Mouse (Mus musculus): ENCODE measurements around the gene Cd38. TPM values are rescaled to one million over a fixed set of nuclear protein-coding genes. Genes with fewer than 3 reads are reported as not detected.
A peak's percentile ranks its signal among the peaks of the same experiment; 100 is the strongest.

The Cd38 gene
- polyA plus RNA-seq, 1 experiment from 2014 or later, result 6.4 TPM

GRCm38 (mm10) chr5:43863642-43864041 lies 4.7 kb upstream of the Cd38 start:
- H3K4me1 ChIP-seq (replicated peaks), result peaks cover 3% of the 10 kb centered on the region; the same call in 1 of the 2 replicates
- H3K4me3 ChIP-seq, result no peak overlapping the region
- H3K27me3 ChIP-seq (ENCODE audit: insufficient read depth, poor library complexity, severe bottlenecking), result peaks cover 13% of the 10 kb centered on the region; the same call in 1 of the 2 replicates
- whole genome bisulfite sequencing, result 87% methylated on average over 6 of the region's 6 CpGs
- no peak for DNase-seq (ENCODE audit: low spot score)
- no peaks in the 10 kb centered on the region for H3K9me3 ChIP-seq
- H3K36me3 ChIP-seq, result no peaks in the 10 kb centered on the region
- H3K27ac ChIP-seq, result no peak overlapping the region

DNA sequence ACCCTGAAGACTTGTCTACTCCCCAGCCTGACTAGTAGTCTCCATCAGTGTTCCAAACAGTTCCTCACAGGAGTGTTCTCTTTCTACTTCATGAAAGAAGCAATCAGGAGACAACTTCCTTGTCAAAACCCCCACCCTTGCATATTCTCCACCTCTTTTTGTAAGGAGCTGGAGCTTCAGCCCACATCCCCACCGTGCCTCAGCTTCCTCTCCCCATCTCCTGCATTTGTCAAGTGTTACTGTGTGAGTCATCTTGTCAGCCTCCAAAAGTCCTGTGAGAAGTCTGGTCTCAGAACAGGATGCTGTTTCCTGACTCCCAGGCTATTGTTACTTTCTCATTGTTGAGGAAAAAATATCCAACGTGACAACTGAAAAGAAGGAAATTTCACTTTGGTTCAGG lies 3.0 kb upstream of the Cd38 start:
- no peaks in the 10 kb centered on the region for H3K9me3 ChIP-seq
- no peak overlapping the region for H3K27ac ChIP-seq
- DNase-seq (ENCODE audit: low spot score), result no peak
- H3K4me1 ChIP-seq (replicated peaks), result peaks cover 12% of the 10 kb centered on the region
- no peaks in the 10 kb centered on the region for H3K36me3 ChIP-seq
- WGBS, result 78% methylated on average over 2 of the region's 2 CpGs
- H3K4me3 ChIP-seq, result no peak overlapping the region
- H3K27me3 ChIP-seq (ENCODE audit: insufficient read depth, poor library complexity, severe bottlenecking), result peaks cover 14% of the 10 kb centered on the region; the same call in 1 of the 2 replicates

DNA sequence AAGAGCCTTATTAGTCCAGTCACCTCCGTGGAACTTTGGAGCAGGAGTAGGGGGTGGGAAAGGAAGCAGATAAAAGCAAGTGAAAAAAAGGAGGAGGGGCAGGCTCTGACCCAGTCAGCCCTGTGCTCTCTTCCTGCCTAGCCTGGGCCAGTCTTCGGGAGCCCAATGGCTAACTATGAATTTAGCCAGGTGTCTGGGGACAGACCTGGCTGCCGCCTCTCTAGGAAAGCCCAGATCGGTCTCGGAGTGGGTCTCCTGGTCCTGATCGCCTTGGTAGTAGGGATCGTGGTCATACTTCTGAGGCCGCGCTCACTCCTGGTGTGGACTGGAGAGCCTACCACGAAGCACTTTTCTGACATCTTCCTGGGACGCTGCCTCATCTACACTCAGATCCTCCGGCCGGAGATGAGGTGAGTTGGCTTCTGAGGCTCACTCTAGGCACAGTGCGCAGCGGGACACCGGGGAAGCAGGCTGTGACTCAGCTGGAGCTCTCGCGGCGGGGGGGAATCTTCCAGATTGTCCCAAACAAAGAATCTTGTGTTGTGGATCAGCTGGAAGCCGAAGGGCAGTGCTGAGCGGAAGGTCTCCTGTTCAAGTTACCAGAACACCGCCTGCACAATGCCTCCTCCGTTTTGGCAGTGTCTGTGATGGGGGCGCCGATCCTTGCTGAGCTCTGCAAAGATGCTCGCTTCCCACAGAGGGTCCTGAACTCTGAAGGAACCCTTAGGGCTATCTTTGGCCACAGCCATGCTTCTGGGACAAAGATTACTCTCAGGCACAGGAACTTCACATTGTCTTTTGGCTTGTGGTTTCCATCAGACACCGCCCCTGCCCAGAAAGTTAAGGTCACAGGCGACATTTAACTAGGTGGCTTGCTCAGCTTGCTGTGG lies 603 bp downstream of the Cd38 start:
- Histone ChIP-seq H3K27me3 (ENCODE audit: insufficient read depth, poor library complexity, severe bottlenecking) (peaks cover 14% of the 10 kb centered on the region; the same call in 1 of the 2 replicates), H3K4me3 (peak overlapping the region; percentile 49), H3K4me1 (replicated peaks) (peaks cover 12% of the 10 kb centered on the region), H3K36me3 (no peaks in the 10 kb centered on the region), H3K27ac (peak overlapping the region; percentile 81), H3K9me3 (no peaks in the 10 kb centered on the region)
- WGBS, result 4% methylated on average over 28 of the region's 28 CpGs
- DNase-seq (ENCODE audit: low spot score), result peak; percentile 56

GRCm38 (mm10) chr5:43871845-43872244 lies 3.5 kb downstream of the Cd38 start:
- 76% methylated on average over 1 of the region's 1 CpGs for WGBS
- Histone ChIP-seq H3K27ac (no peak overlapping the region), H3K36me3 (no peaks in the 10 kb centered on the region), H3K4me3 (no peak overlapping the region), H3K4me1 (replicated peaks) (peaks cover 12% of the 10 kb centered on the region), H3K27me3 (ENCODE audit: insufficient read depth, poor library complexity, severe bottlenecking) (peaks cover 14% of the 10 kb centered on the region; the same call in 1 of the 2 replicates), H3K9me3 (no peaks in the 10 kb centered on the region)
- no peak for DNase-seq (ENCODE audit: low spot score)

- H3K36me3 ChIP-seq, result no peaks in the 10 kb centered on the region
- no peak overlapping the region for H3K4me3 ChIP-seq
- no peaks in the 10 kb centered on the region for H3K9me3 ChIP-seq
- whole genome bisulfite sequencing, result 83% methylated on average over 1 of the region's 1 CpGs
- no peak overlapping the region for H3K27ac ChIP-seq
- H3K4me1 ChIP-seq (replicated peaks), result peaks cover 12% of the 10 kb centered on the region
- peaks cover 11% of the 10 kb centered on the region; the same call in 1 of the 2 replicates for H3K27me3 ChIP-seq (ENCODE audit: insufficient read depth, poor library complexity, severe bottlenecking)
- DNase-seq (ENCODE audit: low spot score), result no peak
Measured at GRCm38 (mm10) chr5:43872652-43873051, 4.3 kb downstream of the Cd38 start.

DNA sequence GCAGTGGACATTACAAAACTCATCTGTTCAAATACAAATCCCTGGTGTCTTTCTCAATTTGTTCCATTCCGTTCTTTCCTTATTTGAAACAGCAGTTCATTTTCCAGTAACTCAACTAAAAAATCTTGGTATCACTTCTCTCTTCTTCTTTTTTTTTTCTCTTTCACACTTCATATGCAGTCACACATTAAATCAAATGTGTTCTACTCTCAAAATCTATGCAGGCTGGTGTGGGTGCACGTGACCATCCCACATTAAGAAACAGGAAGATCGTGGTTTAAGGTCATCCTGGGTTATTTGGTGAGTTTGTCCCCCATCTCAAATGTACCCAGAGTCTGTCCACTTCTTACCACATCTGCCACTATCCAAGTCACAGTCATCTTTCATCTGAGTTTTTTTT lies 13.7 kb downstream of the Cd38 start:
- WGBS, result 90% methylated on average over 3 of the region's 3 CpGs
- H3K4me3 ChIP-seq, result no peak overlapping the region
- H3K36me3 ChIP-seq, result no peaks in the 10 kb centered on the region
- no peak overlapping the region for H3K27ac ChIP-seq
- H3K9me3 ChIP-seq, result no peaks in the 10 kb centered on the region
- peaks cover 8% of the 10 kb centered on the region; the same call in 1 of the 2 replicates for H3K4me1 ChIP-seq (replicated peaks)
- no peak for DNase-seq (ENCODE audit: low spot score)
- no peaks in the 10 kb centered on the region for H3K27me3 ChIP-seq (ENCODE audit: insufficient read depth, poor library complexity, severe bottlenecking)

GRCm38 (mm10) chr5:43885060-43885820 lies 16.9 kb downstream of the Cd38 start:
- Histone ChIP-seq H3K36me3 (no peaks in the 10 kb centered on the region), H3K4me1 (replicated peaks) (peaks cover 8% of the 10 kb centered on the region; the same call in 1 of the 2 replicates), H3K27ac (peak overlapping the region; percentile 19; the same call in 1 of the 2 replicates), H3K9me3 (no peaks in the 10 kb centered on the region), H3K27me3 (ENCODE audit: insufficient read depth, poor library complexity, severe bottlenecking) (no peaks in the 10 kb centered on the region), H3K4me3 (no peak overlapping the region)
- DNase-seq (ENCODE audit: low spot score), result no peak
- WGBS, result 16% methylated on average over 3 of the region's 3 CpGs

DNA sequence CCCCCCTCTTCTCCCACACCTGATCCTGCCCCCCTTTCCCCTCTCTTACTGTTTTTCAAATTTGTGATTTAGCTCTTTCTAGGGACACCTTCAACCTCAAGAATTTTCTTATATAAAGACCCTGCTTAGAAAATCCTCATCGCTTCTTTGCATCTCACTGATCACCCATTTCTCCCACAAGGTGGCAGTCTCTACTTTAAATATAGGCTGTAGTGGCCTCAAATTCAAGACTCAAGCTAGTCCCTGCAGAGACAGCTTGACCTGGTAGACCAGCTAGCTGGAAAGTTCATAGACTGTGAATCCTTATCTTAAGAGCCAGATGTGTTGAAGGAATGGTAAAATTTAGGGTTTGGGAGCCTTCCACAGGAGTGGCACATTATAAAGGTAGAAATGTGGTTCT lies 24.0 kb downstream of the Cd38 start:
- H3K4me1 ChIP-seq (replicated peaks), result no peaks in the 10 kb centered on the region; the same call in 1 of the 2 replicates
- no peak for DNase-seq (ENCODE audit: low spot score)
- H3K27ac ChIP-seq, result no peak overlapping the region
- no peak overlapping the region for H3K4me3 ChIP-seq
- H3K27me3 ChIP-seq (ENCODE audit: insufficient read depth, poor library complexity, severe bottlenecking), result no peaks in the 10 kb centered on the region
- no peaks in the 10 kb centered on the region for H3K9me3 ChIP-seq
- 20% methylated on average over 1 of the region's 1 CpGs for WGBS
- no peaks in the 10 kb centered on the region for H3K36me3 ChIP-seq

DNA sequence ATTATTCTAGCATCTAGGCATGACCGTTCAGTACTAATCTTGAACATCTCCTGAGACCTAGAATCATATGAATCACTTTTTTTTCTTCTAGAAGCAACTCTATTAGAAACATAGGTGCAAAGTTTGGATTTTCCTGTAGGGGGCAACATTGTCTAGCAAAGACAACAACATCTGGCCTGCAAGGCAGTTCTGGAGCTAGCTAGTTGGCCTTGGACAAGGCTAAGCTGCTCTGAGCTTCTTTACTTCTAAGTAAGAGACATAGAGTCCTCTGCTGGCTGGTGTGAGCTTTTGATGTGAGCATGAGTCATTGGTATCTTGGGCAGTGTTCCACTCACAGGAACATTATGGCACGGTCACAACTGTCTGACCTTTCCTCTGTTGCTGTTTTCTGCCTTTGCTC lies 25.8 kb downstream of the Cd38 start:
- WGBS, result 76% methylated on average over 2 of the region's 2 CpGs
- H3K4me3 ChIP-seq, result no peak overlapping the region
- H3K36me3 ChIP-seq, result no peaks in the 10 kb centered on the region
- DNase-seq (ENCODE audit: low spot score), result no peak
- no peaks in the 10 kb centered on the region for H3K27me3 ChIP-seq (ENCODE audit: insufficient read depth, poor library complexity, severe bottlenecking)
- no peaks in the 10 kb centered on the region for H3K9me3 ChIP-seq
- no peak overlapping the region for H3K27ac ChIP-seq
- H3K4me1 ChIP-seq (replicated peaks), result no peaks in the 10 kb centered on the region

DNA sequence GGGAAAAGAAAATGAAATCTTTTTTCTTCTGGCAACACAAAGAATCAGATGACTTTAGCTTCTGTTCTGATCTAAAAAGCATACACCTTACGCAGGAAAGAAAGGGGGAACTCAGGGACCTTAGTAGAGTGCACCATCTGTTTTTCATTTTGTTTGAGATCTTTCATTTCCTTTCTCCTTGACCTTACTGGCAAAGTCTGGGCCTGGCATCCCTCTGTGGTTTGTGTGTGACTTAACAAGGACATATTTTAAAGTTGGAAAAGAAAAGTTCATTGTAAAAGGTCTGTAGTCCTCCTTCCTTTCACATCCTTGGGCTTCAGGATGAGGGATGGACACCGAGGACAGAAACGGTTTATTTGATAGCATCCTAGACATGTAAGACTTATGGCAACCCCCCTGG lies 27.6 kb downstream of the Cd38 start:
- H3K9me3 ChIP-seq, result no peaks in the 10 kb centered on the region
- no peaks in the 10 kb centered on the region for H3K36me3 ChIP-seq
- 76% methylated on average over 3 of the region's 3 CpGs for WGBS
- 0 out of 2 replicates have a peak overlapping the region, but pooled peaks have one; percentile 29 for H3K27ac ChIP-seq
- no peak overlapping the region for H3K4me3 ChIP-seq
- DNase-seq (ENCODE audit: low spot score), result peak; percentile 24
- no peaks in the 10 kb centered on the region for H3K4me1 ChIP-seq (replicated peaks)
- no peaks in the 10 kb centered on the region for H3K27me3 ChIP-seq (ENCODE audit: insufficient read depth, poor library complexity, severe bottlenecking)

DNA sequence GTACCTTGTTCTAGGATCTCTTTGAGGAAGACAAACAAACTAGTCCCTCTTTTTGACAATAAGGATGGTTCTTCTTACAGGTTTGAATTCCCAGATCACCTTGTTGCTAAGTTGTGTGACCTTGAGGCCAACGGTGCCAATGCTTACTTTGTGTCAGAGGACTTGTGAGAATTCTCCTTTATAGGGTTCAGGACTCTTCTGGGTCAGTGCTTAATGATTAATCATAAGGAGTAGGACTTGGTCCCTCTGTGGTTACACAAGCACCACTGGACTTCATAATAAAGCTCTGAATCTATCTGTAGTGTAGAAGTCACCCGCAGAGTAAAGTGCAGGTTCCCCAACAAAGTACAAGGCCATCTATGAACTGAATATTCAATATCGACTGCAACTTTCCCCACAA lies 36.3 kb downstream of the Cd38 start:
- no peak overlapping the region for H3K4me3 ChIP-seq
- no peaks in the 10 kb centered on the region for H3K27me3 ChIP-seq (ENCODE audit: insufficient read depth, poor library complexity, severe bottlenecking)
- H3K36me3 ChIP-seq, result no peaks in the 10 kb centered on the region
- WGBS, result 90% methylated on average over 3 of the region's 3 CpGs
- H3K27ac ChIP-seq, result no peak overlapping the region
- H3K4me1 ChIP-seq (replicated peaks), result no peaks in the 10 kb centered on the region
- no peaks in the 10 kb centered on the region for H3K9me3 ChIP-seq
- no peak for DNase-seq (ENCODE audit: low spot score)

DNA sequence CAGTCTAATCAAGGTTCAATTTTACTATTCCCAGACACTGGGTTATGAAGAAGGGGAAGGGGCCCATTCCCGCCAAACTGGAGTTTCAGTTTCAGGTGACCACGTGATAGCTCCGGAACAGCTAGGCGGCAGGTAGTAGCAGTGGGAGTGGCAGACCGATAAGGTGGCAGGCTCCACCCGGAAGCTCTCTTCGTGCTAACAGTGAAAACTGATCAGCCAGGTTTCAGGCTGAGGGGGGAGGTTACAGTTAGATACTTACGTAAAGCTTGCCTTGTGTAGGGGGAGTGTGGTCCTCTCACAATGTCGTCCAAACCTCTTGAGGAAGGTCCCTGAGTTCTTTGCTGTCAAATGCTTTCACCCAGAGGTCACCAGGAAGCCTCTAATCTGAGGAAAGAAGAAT lies 40.9 kb downstream of the Cd38 start:
- Histone ChIP-seq H3K4me1 (replicated peaks) (no peaks in the 10 kb centered on the region), H3K9me3 (no peaks in the 10 kb centered on the region), H3K27me3 (ENCODE audit: insufficient read depth, poor library complexity, severe bottlenecking) (no peaks in the 10 kb centered on the region), H3K27ac (no peak overlapping the region), H3K4me3 (no peak overlapping the region), H3K36me3 (no peaks in the 10 kb centered on the region)
- no peak for DNase-seq (ENCODE audit: low spot score)
- WGBS, result 56% methylated on average over 9 of the region's 9 CpGs

- no peak for DNase-seq (ENCODE audit: low spot score)
- Histone ChIP-seq H3K27me3 (ENCODE audit: insufficient read depth, poor library complexity, severe bottlenecking) (no peaks in the 10 kb centered on the region), H3K4me1 (replicated peaks) (no peaks in the 10 kb centered on the region), H3K4me3 (no peak overlapping the region), H3K27ac (no peak overlapping the region), H3K9me3 (no peaks in the 10 kb centered on the region), H3K36me3 (no peaks in the 10 kb centered on the region)
- 90% methylated on average over 6 of the region's 6 CpGs for WGBS
Measured at GRCm38 (mm10) chr5:43910006-43910405, 41.7 kb downstream of the Cd38 start.

Data from hindbrain, embryonic 10.5 days (tissue).